Mouse (Mus musculus) thymus, adult 2 months (tissue): ENCODE results near the gene Lypla2. TPM values are rescaled to one million over a fixed set of nuclear protein-coding genes. Genes with fewer than 3 reads are reported as not detected.
A peak's percentile ranks its signal among the peaks of the same experiment; 100 is the strongest.

Experiments
- DNase-seq: peaks from one replicate; pipeline ENCODE4 v3.0.0; 2021
- H3K27ac ChIP-seq: fragments of 200-500 bp; 2 replicates; pipeline ENCODE4 v1.5.1; 2012; ENCODE audit warnings: low read length, control low read depth; ENCODE audit not compliant: control insufficient read depth, insufficient read depth
- H3K27me3 ChIP-seq: fragments of 200-500 bp; 2 replicates; pipeline ENCODE4 v1.6.1; 2012; ENCODE audit warnings: mild to moderate bottlenecking, low read length, moderate library complexity, mixed read lengths; ENCODE audit not compliant: control insufficient read depth, insufficient read depth
- H3K36me3 ChIP-seq: fragments of 200-500 bp; 2 replicates; pipeline ENCODE4 v1.6.1; 2012; ENCODE audit warnings: mild to moderate bottlenecking, low read length, moderate library complexity; ENCODE audit not compliant: control insufficient read depth, insufficient read depth
- H3K4me1 ChIP-seq: fragments of 200-500 bp; replicated peaks from 2 replicates; pipeline ENCODE4 v1.6.1; 2012; ENCODE audit warnings: low read length; ENCODE audit not compliant: control insufficient read depth, insufficient read depth
- H3K4me3 ChIP-seq: fragments of 200-500 bp; 2 replicates; pipeline ENCODE4 v1.5.1; 2012; ENCODE audit warnings: mild to moderate bottlenecking, low read length, control low read depth, moderate library complexity; ENCODE audit not compliant: control insufficient read depth, insufficient read depth
- CTCF ChIP-seq: fragments of 200-500 bp; IDR thresholded peaks from 2 replicates; pipeline ENCODE4 v1.5.1; 2012; ENCODE audit warnings: mild to moderate bottlenecking, control low read depth, low read length, moderate library complexity, borderline replicate concordance; ENCODE audit not compliant: control insufficient read depth, poor library complexity, insufficient read depth; ENCODE audit errors: extremely low read depth
- POLR2A ChIP-seq: fragments of 200-500 bp; IDR thresholded peaks from 2 replicates; pipeline ENCODE4 v1.6.1; 2012; ENCODE audit warnings: mild to moderate bottlenecking, low read length, control low read depth, moderate library complexity; ENCODE audit not compliant: control insufficient read depth, poor library complexity, insufficient read depth; ENCODE audit errors: extremely low read depth
- WGBS: fragments of 180-500 bp; shearing (Covaris S2); methylation state at CpG from one replicate; pipeline ENCODE4 v1.1.7; 2018; 5-methylcytosine and 5-hydroxymethylcytosine counted together
- polyA plus RNA-seq: library from polyadenylated mRNA; depleted of rRNA; stranded (reverse); fragments of >200 nt; gene quantifications from 2 replicates; pipeline ENCODE4 v1.2.3, GENCODE M21; 2012

Lypla2 gene
- polyA plus RNA-seq, 1 experiment, result 224 TPM

GRCm38 (mm10) chr4:135967086-135967760 lies 5.2 kb downstream of the Lypla2 start:
- Histone ChIP-seq H3K4me3 (no peak overlapping the region), H3K27ac (no peak overlapping the region), H3K4me1 (peaks cover 21% of the 10 kb centered on the region), H3K27me3 (no peaks in the 10 kb centered on the region), H3K36me3 (peaks cover 26% of the 10 kb centered on the region)
- WGBS, result 96% methylated on average over 18 of the region's 18 CpGs
- TF ChIP-seq POLR2A, result no peak
- no peak for DNase-seq

- H3K27me3 ChIP-seq, result no peaks in the 10 kb centered on the region
- TF ChIP-seq CTCF (no peak), POLR2A (no peak)
- H3K27ac ChIP-seq, result no peak overlapping the region
- no peak for DNase-seq
- no peak overlapping the region for H3K4me3 ChIP-seq
- peaks cover 26% of the 10 kb centered on the region for H3K36me3 ChIP-seq
- whole genome bisulfite sequencing, result 96% methylated on average over 16 of the region's 16 CpGs
- peaks cover 12% of the 10 kb centered on the region for H3K4me1 ChIP-seq
Measured at GRCm38 (mm10) chr4:135966283-135966682, 6.1 kb downstream of the Lypla2 start.

GRCm38 (mm10) chr4:135965113-135965512 lies 7.3 kb downstream of the Lypla2 start:
- Histone ChIP-seq H3K4me3 (no peak overlapping the region), H3K36me3 (peaks cover 26% of the 10 kb centered on the region), H3K4me1 (peaks cover 11% of the 10 kb centered on the region), H3K27me3 (no peaks in the 10 kb centered on the region), H3K27ac (no peak overlapping the region)
- TF ChIP-seq POLR2A (no peak), CTCF (no peak)
- DNase-seq, result no peak
- 87% methylated on average over 9 of the region's 9 CpGs for WGBS

- no peaks in the 10 kb centered on the region for H3K27me3 ChIP-seq
- 1% methylated on average over 12 of the region's 12 CpGs for WGBS
- peak overlapping the region; percentile 54 for H3K4me3 ChIP-seq
- H3K36me3 ChIP-seq, result peaks cover 23% of the 10 kb centered on the region
- TF ChIP-seq CTCF (no peak), POLR2A (no peak)
- H3K27ac ChIP-seq, result 0 out of 2 replicates have a peak overlapping the region, but pooled peaks have one; percentile 17
- DNase-seq, result peak; percentile 33
- peaks cover 11% of the 10 kb centered on the region for H3K4me1 ChIP-seq
Measured at GRCm38 (mm10) chr4:135964426-135964825, 8.0 kb downstream of the Lypla2 start.

- Histone ChIP-seq H3K27me3 (no peaks in the 10 kb centered on the region), H3K27ac (peak within 1 kb of the TSS; percentile 83), H3K4me1 (peaks cover 11% of the 10 kb centered on the region), H3K4me3 (peak within 1 kb of the TSS; percentile 78), H3K36me3 (peaks cover 17% of the 10 kb centered on the region)
- under 1% methylated on average over 56 of the region's 56 CpGs for WGBS
- TF ChIP-seq POLR2A, result peak; percentile 96
- TF ChIP-seq CTCF, result peak; percentile 18; the same call in 1 of the 2 replicates
- DNase-seq, result peak; percentile 95
Measured at GRCm38 (mm10) chr4:135963457-135964193, 8.8 kb downstream of the Lypla2 start, which contains the start of gene Gale. Gene Gale, plus strand, starts transcription at chr4:135963727.

- H3K4me3 ChIP-seq, result peak overlapping the region; percentile 78
- peaks cover 12% of the 10 kb centered on the region; the same call in 1 of the 2 replicates for H3K36me3 ChIP-seq
- peak overlapping the region; percentile 83 for H3K27ac ChIP-seq
- peaks cover 11% of the 10 kb centered on the region for H3K4me1 ChIP-seq
- H3K27me3 ChIP-seq, result no peaks in the 10 kb centered on the region
- no peak for DNase-seq
- 10% methylated on average over 15 of the region's 15 CpGs for WGBS
- TF ChIP-seq POLR2A (no peak), CTCF (peak; percentile 3; the same call in 1 of the 2 replicates)
Measured at GRCm38 (mm10) chr4:135962946-135963345, 9.5 kb downstream of the Lypla2 start.

- Histone ChIP-seq H3K27ac (no peak overlapping the region), H3K27me3 (no peaks in the 10 kb centered on the region), H3K4me3 (no peak overlapping the region), H3K4me1 (peaks cover 11% of the 10 kb centered on the region), H3K36me3 (peaks cover 4% of the 10 kb centered on the region; the same call in 1 of the 2 replicates)
- TF ChIP-seq POLR2A (no peak), CTCF (no peak)
- no peak for DNase-seq
- WGBS, result 97% methylated on average over 7 of the region's 7 CpGs
Measured at GRCm38 (mm10) chr4:135962198-135962597, 10.2 kb downstream of the Lypla2 start.
